Comparison of ENCODE assay signal across 12 mouse cellular contexts in the genomic region with DNA sequence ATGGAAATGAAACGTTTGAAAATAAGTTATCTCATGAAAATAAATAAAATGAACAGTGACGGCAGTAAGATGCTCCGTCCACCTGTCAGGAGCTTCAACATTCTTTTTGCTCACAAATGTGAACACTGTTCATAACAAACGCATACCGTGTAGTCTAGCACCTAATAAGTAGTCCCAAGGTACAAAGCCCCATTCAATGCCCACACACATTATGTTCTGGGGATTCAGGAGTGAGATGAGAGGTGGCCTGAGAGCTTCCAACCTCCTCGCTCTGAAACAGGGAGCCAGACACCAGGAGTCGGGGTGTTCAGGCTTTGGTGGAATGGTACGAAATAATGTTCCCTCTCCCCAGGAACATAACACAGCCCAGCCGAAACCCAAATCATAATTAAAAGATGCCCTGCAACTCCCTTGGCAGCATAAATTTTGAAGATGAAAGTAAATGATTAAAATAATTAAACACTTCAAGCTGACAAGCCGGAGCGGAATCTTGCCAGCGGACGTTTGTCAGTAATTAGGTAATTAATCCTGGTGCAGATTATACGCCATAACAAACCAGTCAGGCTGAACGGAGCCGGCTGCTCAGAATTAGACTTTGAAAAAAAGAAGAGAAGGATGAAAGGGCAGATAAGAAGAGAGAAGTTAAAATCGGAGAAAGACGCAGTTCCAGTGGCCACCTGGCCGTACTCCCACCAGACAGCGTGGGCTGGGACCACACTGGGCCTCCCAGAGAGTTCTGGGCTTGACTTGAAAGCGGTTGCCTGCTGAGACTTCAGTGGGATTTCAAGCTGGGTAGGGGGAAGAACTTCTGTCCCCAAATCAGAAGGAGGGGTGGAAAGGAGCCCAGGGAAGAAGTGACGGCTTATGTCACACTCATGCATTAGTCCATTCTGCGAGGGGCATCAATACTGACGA. TPM values are rescaled to one million over a fixed set of nuclear protein-coding genes. Genes with fewer than 3 reads are reported as not detected.
DNase-seq lines count a peak whose midpoint lies in the region; ATAC-seq and TF ChIP-seq lines count a peak whose summit lies in the region.
"Had no signal": no experiment of that assay in that cellular context is flagged by ENCODE, and none has a peak within 500 bp of the region (broad histone marks: within the 10 kb centered on the region; RNA-seq: fewer than 3 reads in every experiment).

No protein-coding gene starts in this region.

- TF ChIP-seq EP300 in lung, postnatal 0 days (IDR thresholded peaks at IDR 0.05) = no peak

- 33% methylated on average over 24 of the region's 24 CpGs for WGBS in embryonic facial prominence, embryonic 14.5 days
- 44% methylated on average over 24 of the region's 24 CpGs for WGBS in embryonic facial prominence, embryonic 10.5 days
- 30% methylated on average over 24 of the region's 24 CpGs for WGBS in kidney, postnatal 0 days
- 34% methylated on average over 24 of the region's 24 CpGs for WGBS in lung, postnatal 0 days

- no peak overlapping the region for H3K27ac ChIP-seq in embryonic facial prominence, embryonic 14.5 days (replicated peaks; ENCODE audit: low read depth, low read length)
- H3K27ac ChIP-seq in embryonic facial prominence, embryonic 10.5 days (replicated peaks) = no peak overlapping the region
- no peak overlapping the region for H3K27ac ChIP-seq in kidney, postnatal 0 days
- no peak overlapping the region for H3K27ac ChIP-seq in lung, postnatal 0 days (ENCODE audit: low read length)
- H3K27ac ChIP-seq: liver, embryonic 13.5 days; stomach, embryonic 15.5 days had no signal

- no peak for ATAC-seq in embryonic facial prominence, embryonic 14.5 days (ENCODE audit: low read depth)
- no peak for ATAC-seq in kidney, postnatal 0 days (replicated peaks; ENCODE audit: low FRiP score, low read depth)
- ATAC-seq in lung, postnatal 0 days = no peak

- no peak overlapping the region for H3K4me3 ChIP-seq in embryonic facial prominence, embryonic 14.5 days (ENCODE audit: low read depth, low read length)
- H3K4me3 ChIP-seq in embryonic facial prominence, embryonic 10.5 days = no peak overlapping the region
- no peak overlapping the region for H3K4me3 ChIP-seq in kidney, postnatal 0 days (replicated peaks; ENCODE audit: low read depth, low read length)
- H3K4me3 ChIP-seq in lung, postnatal 0 days (ENCODE audit: low read depth, low read length) = no peak overlapping the region
- H3K4me3 ChIP-seq: liver, embryonic 13.5 days; stomach, embryonic 15.5 days had no signal

- H3K9me3 ChIP-seq in embryonic facial prominence, embryonic 14.5 days (ENCODE audit: control insufficient read depth, low read length) = no peaks in the 10 kb centered on the region
- H3K9me3 ChIP-seq in embryonic facial prominence, embryonic 10.5 days = no peaks in the 10 kb centered on the region
- H3K9me3 ChIP-seq in kidney, postnatal 0 days (replicated peaks; ENCODE audit: low read length) = no peaks in the 10 kb centered on the region
- no peaks in the 10 kb centered on the region for H3K9me3 ChIP-seq in lung, postnatal 0 days (ENCODE audit: low read length)
- H3K9me3 ChIP-seq: liver, embryonic 13.5 days; stomach, embryonic 15.5 days had no signal

- DNase-seq in embryonic facial prominence, embryonic 14.5 days (ENCODE audit: low spot score) = peak; percentile 5
- DNase-seq in embryonic facial prominence, embryonic 10.5 days (ENCODE audit: low spot score) = no peak
- DNase-seq in right cerebral cortex, postnatal 4 days = peak; percentile 17
- DNase-seq in right cerebral cortex, postnatal 25 days = no peak
- DNase-seq in kidney, postnatal 0 days (ENCODE audit: low spot score) = peak; percentile 34
- peak; percentile 51 for DNase-seq in retina, postnatal 7 days (ENCODE audit: low read depth, low spot score)
- DNase-seq in lung, postnatal 0 days (ENCODE audit: low spot score) = no peak
- no peak for DNase-seq in spleen, postnatal 4 days (ENCODE audit: low spot score in 2 of 2)
- DNase-seq: adrenal gland, postnatal 14 days; heart, adult 11 months; liver, embryonic 13.5 days had no signal

- no peaks in the 10 kb centered on the region; the same call in 1 of the 2 replicates for H3K27me3 ChIP-seq in embryonic facial prominence, embryonic 14.5 days (replicated peaks; ENCODE audit: control insufficient read depth, insufficient read depth, low read length)
- H3K27me3 ChIP-seq in embryonic facial prominence, embryonic 10.5 days (replicated peaks; ENCODE audit: low read depth, poor library complexity, severe bottlenecking) = no peaks in the 10 kb centered on the region
- H3K27me3 ChIP-seq in kidney, postnatal 0 days (ENCODE audit: insufficient read depth, low read length) = 0 out of 2 replicates have a peak, but pooled peaks cover 4% of the 10 kb centered on the region
- H3K27me3 ChIP-seq in lung, postnatal 0 days (replicated peaks; ENCODE audit: insufficient read depth, low read length) = no peaks in the 10 kb centered on the region
- H3K27me3 ChIP-seq: stomach, embryonic 15.5 days had no signal

- no peaks in the 10 kb centered on the region for H3K4me1 ChIP-seq in embryonic facial prominence, embryonic 14.5 days (ENCODE audit: control insufficient read depth, insufficient read depth, low read length)
- H3K4me1 ChIP-seq in embryonic facial prominence, embryonic 10.5 days = 0 out of 2 replicates have a peak, but pooled peaks cover 5% of the 10 kb centered on the region
- H3K4me1 ChIP-seq in kidney, postnatal 0 days (replicated peaks; ENCODE audit: insufficient read depth, low read length) = no peaks in the 10 kb centered on the region
- H3K4me1 ChIP-seq in lung, postnatal 0 days (ENCODE audit: insufficient read depth, low read depth, low read length) = no peaks in the 10 kb centered on the region
- H3K4me1 ChIP-seq: liver, embryonic 13.5 days; stomach, embryonic 15.5 days had no signal

- TF ChIP-seq CTCF in kidney, postnatal 0 days (IDR thresholded peaks at IDR 0.05; ENCODE audit: low read depth) = no peak
- no peak for TF ChIP-seq CTCF in lung, postnatal 0 days (IDR thresholded peaks at IDR 0.05)

- H3K9ac ChIP-seq in embryonic facial prominence, embryonic 14.5 days (ENCODE audit: low read depth, low read length) = no peak overlapping the region
- H3K9ac ChIP-seq in kidney, postnatal 0 days (ENCODE audit: low read depth, low read length) = no peak overlapping the region
- no peak overlapping the region for H3K9ac ChIP-seq in lung, postnatal 0 days (replicated peaks; ENCODE audit: low read depth)
- H3K9ac ChIP-seq: liver, embryonic 13.5 days; stomach, embryonic 15.5 days had no signal

- no peak overlapping the region for H3K4me2 ChIP-seq in embryonic facial prominence, embryonic 14.5 days (ENCODE audit: low read depth, low read length)
- H3K4me2 ChIP-seq in kidney, postnatal 0 days (ENCODE audit: low read length) = no peak overlapping the region
- no peak overlapping the region for H3K4me2 ChIP-seq in lung, postnatal 0 days (replicated peaks; ENCODE audit: low read depth, low read length)
- H3K4me2 ChIP-seq: liver, embryonic 13.5 days; stomach, embryonic 15.5 days had no signal

- no peaks in the 10 kb centered on the region for H3K36me3 ChIP-seq in embryonic facial prominence, embryonic 14.5 days (ENCODE audit: control insufficient read depth, insufficient read depth, low read length)
- H3K36me3 ChIP-seq in embryonic facial prominence, embryonic 10.5 days (replicated peaks) = no peaks in the 10 kb centered on the region
- H3K36me3 ChIP-seq in kidney, postnatal 0 days (ENCODE audit: insufficient read depth, low read length) = no peaks in the 10 kb centered on the region
- H3K36me3 ChIP-seq in lung, postnatal 0 days (ENCODE audit: insufficient read depth, low read length) = no peaks in the 10 kb centered on the region
- H3K36me3 ChIP-seq: liver, embryonic 13.5 days; stomach, embryonic 15.5 days had no signal

RNA-seq across cellular contexts. Expression of gene Psmb2, which starts 29.2 kb away (rescaled TPM):
- polyA plus RNA-seq in embryonic facial prominence, embryonic 14.5 days (2014; fragmentation: Nextera tagmentation; extraction: Ambion mirVana) = 465 and 479 TPM in 2 replicates
- 587 and 594 TPM in 2 replicates for polyA plus RNA-seq in embryonic facial prominence, embryonic 10.5 days (2016; fragmentation: Nextera tagmentation; extraction: Ambion mirVana)
- polyA plus RNA-seq in kidney, postnatal 0 days (2015; fragmentation: Nextera tagmentation; extraction: Ambion mirVana) = 450 and 458 TPM in 2 replicates
- 316 and 342 TPM in 2 replicates for polyA plus RNA-seq in lung, postnatal 0 days (2015; fragmentation: Nextera tagmentation; extraction: Ambion mirVana)

RNA-seq across cellular contexts. Expression of gene 5730409E04Rik, which starts 38.6 kb away (rescaled TPM):
- polyA plus RNA-seq in embryonic facial prominence, embryonic 14.5 days (2014; fragmentation: Nextera tagmentation; extraction: Ambion mirVana) = 4.4 and 5.7 TPM in 2 replicates
- 1.6 and 1.7 TPM in 2 replicates for polyA plus RNA-seq in embryonic facial prominence, embryonic 10.5 days (2016; fragmentation: Nextera tagmentation; extraction: Ambion mirVana)
- polyA plus RNA-seq in kidney, postnatal 0 days (2015; fragmentation: Nextera tagmentation; extraction: Ambion mirVana) = 1.3 and 1.9 TPM in 2 replicates
- polyA plus RNA-seq in lung, postnatal 0 days (2015; fragmentation: Nextera tagmentation; extraction: Ambion mirVana) = 2.6 and 3.0 TPM in 2 replicates

Comparison
In these comparisons a context has a peak if more than half of its experiments do, and no peak if none do; other contexts are left out.
1. DNase-seq: peak in embryonic facial prominence, embryonic 14.5 days (single experiment), right cerebral cortex, postnatal 4 days (single experiment), kidney, postnatal 0 days (single experiment) and retina, postnatal 7 days (single experiment); none in embryonic facial prominence, embryonic 10.5 days (single experiment), right cerebral cortex, postnatal 25 days (single experiment), lung, postnatal 0 days (single experiment) and spleen, postnatal 4 days (0 of 2).